29 mouse cellular contexts compared by ENCODE assay signal in the genomic region with DNA sequence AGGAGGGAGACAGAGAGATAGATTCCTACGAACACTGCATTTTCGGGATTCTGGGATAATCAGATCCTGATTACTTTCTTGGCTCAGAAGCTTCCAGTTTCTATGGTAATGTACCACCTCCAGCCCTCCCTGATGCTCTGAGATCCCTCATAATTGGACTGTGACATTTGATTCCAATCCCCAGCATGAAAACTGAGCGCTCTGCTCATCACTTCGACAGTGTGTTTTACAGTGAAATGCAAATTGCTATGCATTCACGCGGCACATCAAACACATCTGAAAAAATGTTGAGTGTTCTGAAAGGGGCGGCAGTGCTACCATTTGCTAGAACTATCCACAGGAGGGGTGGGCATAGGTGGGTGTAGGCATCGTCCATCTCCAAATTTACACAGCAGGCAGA. TPM values are rescaled to one million over a fixed set of nuclear protein-coding genes. Genes with fewer than 3 reads are reported as not detected.
DNase-seq lines count a peak whose midpoint lies in the region; ATAC-seq lines count a peak whose summit lies in the region.
"Had no signal": no experiment of that assay in that cellular context is flagged by ENCODE, and none has a peak within 500 bp of the region (broad histone marks: within the 10 kb centered on the region; RNA-seq: fewer than 3 reads in every experiment).

No protein-coding gene starts in this region.

- 70% methylated on average over 8 of the region's 8 CpGs for WGBS in forebrain, embryonic 14.5 days
- 88% methylated on average over 8 of the region's 8 CpGs for WGBS in forebrain, embryonic 10.5 days
- WGBS in hindbrain, embryonic 14.5 days = 66% methylated on average over 8 of the region's 8 CpGs
- 77% methylated on average over 8 of the region's 8 CpGs for WGBS in hindbrain, embryonic 12.5 days
- WGBS in midbrain, embryonic 16.5 days = 32% methylated on average over 8 of the region's 8 CpGs

- no peaks in the 10 kb centered on the region; the same call in 1 of the 2 replicates for H3K4me1 ChIP-seq in forebrain, embryonic 14.5 days (ENCODE audit: control insufficient read depth, insufficient read depth, low read length)
- H3K4me1 ChIP-seq in forebrain, embryonic 10.5 days = peaks cover 6% of the 10 kb centered on the region; the same call in 1 of the 2 replicates
- H3K4me1 ChIP-seq in hindbrain, embryonic 14.5 days (replicated peaks; ENCODE audit: control insufficient read depth, insufficient read depth, low read length) = no peaks in the 10 kb centered on the region
- H3K4me1 ChIP-seq in hindbrain, embryonic 12.5 days = no peaks in the 10 kb centered on the region
- H3K4me1 ChIP-seq in midbrain, embryonic 16.5 days (ENCODE audit: control insufficient read depth, insufficient read depth, low read length) = 0 out of 2 replicates have a peak, but pooled peaks cover 3% of the 10 kb centered on the region
- H3K4me1 ChIP-seq: hindbrain, embryonic 13.5 days had no signal

- no peaks in the 10 kb centered on the region for H3K27me3 ChIP-seq in forebrain, embryonic 14.5 days (replicated peaks; ENCODE audit: control insufficient read depth, insufficient read depth, low read length)
- no peaks in the 10 kb centered on the region for H3K27me3 ChIP-seq in forebrain, embryonic 10.5 days (ENCODE audit: poor library complexity, severe bottlenecking)
- no peaks in the 10 kb centered on the region for H3K27me3 ChIP-seq in hindbrain, embryonic 14.5 days (ENCODE audit: control insufficient read depth, insufficient read depth, low read length)
- no peaks in the 10 kb centered on the region for H3K27me3 ChIP-seq in hindbrain, embryonic 12.5 days
- H3K27me3 ChIP-seq in midbrain, embryonic 16.5 days (ENCODE audit: control insufficient read depth, insufficient read depth, low read depth, low read length) = no peaks in the 10 kb centered on the region
- H3K27me3 ChIP-seq: heart, embryonic 15.5 days; hindbrain, embryonic 13.5 days; kidney, embryonic 15.5 days; Patski had no signal

- no peak for ATAC-seq in forebrain, embryonic 14.5 days
- no peak for ATAC-seq in hindbrain, embryonic 14.5 days (ENCODE audit: low FRiP score)
- ATAC-seq in hindbrain, embryonic 12.5 days (ENCODE audit: low FRiP score) = no peak
- peak; percentile 66 for ATAC-seq in midbrain, embryonic 16.5 days
- ATAC-seq in granulocyte monocyte progenitor cell, adult 5-6 weeks (replicated peaks; ENCODE audit: poor library complexity, severe bottlenecking) = no peak
- ATAC-seq: Patski had no signal

- no peaks in the 10 kb centered on the region for H3K9me3 ChIP-seq in forebrain, embryonic 14.5 days (replicated peaks; ENCODE audit: control insufficient read depth, low read length)
- H3K9me3 ChIP-seq in forebrain, embryonic 10.5 days = no peaks in the 10 kb centered on the region
- H3K9me3 ChIP-seq in hindbrain, embryonic 14.5 days (ENCODE audit: control insufficient read depth, low read length) = no peaks in the 10 kb centered on the region
- H3K9me3 ChIP-seq in hindbrain, embryonic 12.5 days (replicated peaks) = no peaks in the 10 kb centered on the region
- no peaks in the 10 kb centered on the region for H3K9me3 ChIP-seq in midbrain, embryonic 16.5 days (replicated peaks; ENCODE audit: control insufficient read depth, low read length, poor library complexity, severe bottlenecking)
- H3K9me3 ChIP-seq: heart, embryonic 10.5 days; heart, embryonic 15.5 days; hindbrain, embryonic 13.5 days; kidney, embryonic 15.5 days had no signal

- DNase-seq in forebrain, embryonic 14.5 days (ENCODE audit: low spot score) = peak; percentile 50
- DNase-seq in forebrain, embryonic 10.5 days (ENCODE audit: extremely low spot score, low spot score) = no peak
- DNase-seq in hindbrain, embryonic 14.5 days (ENCODE audit: low spot score) = no peak
- DNase-seq in brain, adult 2 months (ENCODE audit: low read depth, low spot score) = peak; percentile 43
- DNase-seq: adrenal gland, postnatal 10 days; cerebellum, adult 18-20 months; cerebellum, postnatal 10 days; gastrocnemius, postnatal 10 days; heart, postnatal 36 days; kidney, adult 18-20 months; kidney, postnatal 25 days; liver; lung, embryonic 14.5 days; lung, postnatal 14 days; right cerebral cortex, postnatal 4 days; thymus, adult 18-20 months; thymus, postnatal 25 days had no signal

- no peak overlapping the region for H3K27ac ChIP-seq in forebrain, embryonic 14.5 days (ENCODE audit: low read depth, low read length)
- no peak overlapping the region for H3K27ac ChIP-seq in forebrain, embryonic 10.5 days
- H3K27ac ChIP-seq in hindbrain, embryonic 14.5 days = peak overlapping the region; percentile 2; the same call in 1 of the 2 replicates
- no peak overlapping the region for H3K27ac ChIP-seq in hindbrain, embryonic 12.5 days
- H3K27ac ChIP-seq in midbrain, embryonic 16.5 days (ENCODE audit: low read length) = 0 out of 2 replicates have a peak overlapping the region, but pooled peaks have one; percentile 3
- H3K27ac ChIP-seq: heart, embryonic 10.5 days; heart, embryonic 15.5 days; hindbrain, embryonic 13.5 days; kidney, embryonic 15.5 days; liver, embryonic 14.5 days; stomach, postnatal 0 days had no signal

- no peak overlapping the region for H3K4me2 ChIP-seq in forebrain, embryonic 14.5 days (ENCODE audit: low read length)
- H3K4me2 ChIP-seq in hindbrain, embryonic 14.5 days (replicated peaks) = no peak overlapping the region
- H3K4me2 ChIP-seq in hindbrain, embryonic 12.5 days (replicated peaks) = no peak overlapping the region
- peak overlapping the region; percentile 17; the same call in 1 of the 2 replicates for H3K4me2 ChIP-seq in midbrain, embryonic 16.5 days (ENCODE audit: low read length)
- H3K4me2 ChIP-seq: heart, embryonic 15.5 days; hindbrain, embryonic 13.5 days; kidney, embryonic 15.5 days; lung, embryonic 14.5 days had no signal

- H3K9ac ChIP-seq in forebrain, embryonic 14.5 days (ENCODE audit: low read length) = no peak overlapping the region
- no peak overlapping the region for H3K9ac ChIP-seq in hindbrain, embryonic 14.5 days
- H3K9ac ChIP-seq in hindbrain, embryonic 12.5 days = no peak overlapping the region
- H3K9ac ChIP-seq in midbrain, embryonic 16.5 days (ENCODE audit: low read depth, low read length) = no peak overlapping the region
- H3K9ac ChIP-seq: heart, embryonic 15.5 days; hindbrain, embryonic 13.5 days; kidney, embryonic 15.5 days; liver, embryonic 14.5 days; lung, embryonic 14.5 days had no signal

- H3K4me3 ChIP-seq in forebrain, embryonic 14.5 days (ENCODE audit: low read depth, low read length) = no peak overlapping the region
- no peak overlapping the region for H3K4me3 ChIP-seq in forebrain, embryonic 10.5 days
- H3K4me3 ChIP-seq in hindbrain, embryonic 14.5 days (replicated peaks; ENCODE audit: low read length) = no peak overlapping the region
- no peak overlapping the region for H3K4me3 ChIP-seq in hindbrain, embryonic 12.5 days
- H3K4me3 ChIP-seq in midbrain, embryonic 16.5 days (ENCODE audit: low read depth, low read length) = no peak overlapping the region
- H3K4me3 ChIP-seq: heart, embryonic 10.5 days; heart, embryonic 15.5 days; hindbrain, embryonic 13.5 days; kidney, embryonic 15.5 days had no signal

- no peaks in the 10 kb centered on the region for H3K36me3 ChIP-seq in forebrain, embryonic 14.5 days (ENCODE audit: control insufficient read depth, insufficient read depth, low read length)
- H3K36me3 ChIP-seq in forebrain, embryonic 10.5 days (replicated peaks) = no peaks in the 10 kb centered on the region
- no peaks in the 10 kb centered on the region for H3K36me3 ChIP-seq in hindbrain, embryonic 14.5 days (replicated peaks; ENCODE audit: control insufficient read depth, insufficient read depth)
- H3K36me3 ChIP-seq in hindbrain, embryonic 12.5 days = no peaks in the 10 kb centered on the region
- H3K36me3 ChIP-seq in midbrain, embryonic 16.5 days (ENCODE audit: control insufficient read depth, insufficient read depth, low read length) = no peaks in the 10 kb centered on the region
- H3K36me3 ChIP-seq: G1E; heart, embryonic 10.5 days; heart, embryonic 15.5 days; hindbrain, embryonic 13.5 days; kidney, embryonic 15.5 days had no signal

RNA-seq across cellular contexts. Expression of a gene that starts 24.8 kb away (rescaled TPM):
- 15.7 and 18.5 TPM in 2 replicates for polyA plus RNA-seq in forebrain, embryonic 14.5 days (2014; fragmentation: Nextera tagmentation; extraction: Ambion mirVana)
- polyA plus RNA-seq in forebrain, embryonic 10.5 days (2016; fragmentation: Nextera tagmentation; extraction: Ambion mirVana) = 27.7 and 28.7 TPM in 2 replicates
- 15.5 and 15.7 TPM in 2 replicates for polyA plus RNA-seq in hindbrain, embryonic 14.5 days (2014; fragmentation: Nextera tagmentation; extraction: Ambion mirVana)
- polyA plus RNA-seq in hindbrain, embryonic 12.5 days (2016; fragmentation: Nextera tagmentation; extraction: Ambion mirVana) = 28.0 and 31.4 TPM in 2 replicates
- 13.3 and 13.6 TPM in 2 replicates for polyA plus RNA-seq in midbrain, embryonic 16.5 days (2015; fragmentation: Nextera tagmentation; extraction: Ambion mirVana)
- 0.41 and 0.88 TPM in 2 replicates for total RNA-seq in granulocyte monocyte progenitor cell, adult 5-6 weeks (2014; fragmentation: Nextera tagmentation)
- total RNA-seq in granulocyte monocyte progenitor cell, adult 5-6 weeks (2017) = not detected in 2 replicates
- total RNA-seq: G1E; neutrophil, adult 5-6 weeks had no signal
- polyA plus RNA-seq: G1E had no signal

Comparison
In these comparisons a context has a peak if more than half of its experiments do, and no peak if none do; other contexts are left out.
1. DNase-seq: peak in forebrain, embryonic 14.5 days (single experiment) and brain, adult 2 months (single experiment); none in forebrain, embryonic 10.5 days (single experiment) and hindbrain, embryonic 14.5 days (single experiment).
2. H3K27ac ChIP-seq: peak in hindbrain, embryonic 14.5 days (single experiment) and midbrain, embryonic 16.5 days (single experiment); none in forebrain, embryonic 14.5 days (single experiment), forebrain, embryonic 10.5 days (single experiment) and hindbrain, embryonic 12.5 days (single experiment).